Mouse (Mus musculus) small intestine, adult 10 weeks (tissue): ENCODE measurements around the gene Olfr1404. TPM values are rescaled to one million over a fixed set of nuclear protein-coding genes. Genes with fewer than 3 reads are reported as not detected.

ENCODE experiments used
- polyA plus RNA-seq: library from polyadenylated mRNA; stranded (reverse); fragments of 350-450 nt; fragmentation: Illumina TruSeq; extraction: RNeasy Lipid Tissue Mini Kit (QIAGEN cat#74804); gene quantifications from one replicate; pipeline ENCODE4 v1.2.3, GENCODE M21; 2014; ENCODE audit warnings: low replicate concordance

Olfr1404 gene
- not detected for polyA plus RNA-seq

DNA sequence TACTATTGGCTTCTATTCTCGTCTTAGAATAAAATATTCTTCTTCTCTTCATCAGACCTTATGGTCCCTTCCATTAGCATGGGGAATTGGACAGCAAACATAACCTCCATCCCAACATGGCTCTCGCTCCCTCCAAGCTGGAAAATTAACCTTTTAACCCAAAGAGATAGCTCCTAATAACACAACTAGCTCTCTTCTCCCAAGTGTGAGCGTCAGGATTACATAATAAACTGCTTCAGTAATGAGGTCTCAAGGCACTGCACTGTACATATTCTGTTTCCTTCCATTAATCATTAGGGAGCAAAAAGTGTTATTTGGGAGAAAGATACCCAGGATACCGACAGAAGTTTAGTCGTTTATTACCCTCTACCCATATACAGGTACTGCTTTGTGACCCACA, at the start of gene Olfr1404:
Gene Olfr1404, plus strand, starts transcription at position 301 of the 400 bp plus-strand sequence.

DNA sequence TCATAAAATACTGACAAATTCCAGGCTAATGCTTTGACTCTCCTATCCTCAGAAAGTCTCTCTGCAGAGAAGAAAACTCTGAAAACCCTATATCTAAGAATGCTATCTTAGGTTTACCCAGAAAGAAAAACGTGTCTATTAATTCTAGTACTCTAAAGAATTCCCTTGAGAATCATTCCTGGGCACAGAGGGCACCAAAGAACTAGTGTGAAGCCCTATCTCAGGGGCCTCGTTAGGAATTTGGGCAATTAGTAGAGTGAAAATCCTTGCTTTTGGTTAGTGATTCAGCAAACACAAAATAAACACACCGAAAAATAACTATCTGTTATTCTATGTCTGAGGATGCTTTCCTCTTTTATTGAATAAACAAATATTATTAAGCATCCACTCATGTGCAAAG, 21.7 kb upstream of the Olfr1404 start, which contains the start of gene Olfr1406:
Gene Olfr1406, minus strand, starts transcription at position 101 of the 400 bp plus-strand sequence.

DNA sequence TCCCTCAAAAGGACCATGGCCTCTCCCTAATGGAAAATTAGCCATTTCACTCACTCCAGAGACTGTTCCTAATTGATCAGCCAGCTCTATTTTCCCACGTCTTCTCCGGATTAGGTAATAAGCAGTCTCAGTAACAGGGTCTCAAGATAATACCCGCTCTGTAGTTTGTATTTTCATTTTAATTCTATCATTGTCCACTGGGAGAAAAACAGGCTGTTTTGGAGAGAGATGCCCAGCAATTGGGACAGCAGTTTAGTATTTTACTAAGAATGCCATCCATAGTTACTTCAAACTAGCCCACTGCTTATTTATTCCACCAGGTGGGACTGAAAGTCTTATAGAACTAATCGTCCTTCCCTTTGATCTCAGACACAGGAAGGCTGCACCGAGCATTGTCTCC, 14.7 kb upstream of the Olfr1404 start, which contains the start of gene Olfr218:
Gene Olfr218, plus strand, starts transcription at position 301 of the 400 bp plus-strand sequence.

DNA sequence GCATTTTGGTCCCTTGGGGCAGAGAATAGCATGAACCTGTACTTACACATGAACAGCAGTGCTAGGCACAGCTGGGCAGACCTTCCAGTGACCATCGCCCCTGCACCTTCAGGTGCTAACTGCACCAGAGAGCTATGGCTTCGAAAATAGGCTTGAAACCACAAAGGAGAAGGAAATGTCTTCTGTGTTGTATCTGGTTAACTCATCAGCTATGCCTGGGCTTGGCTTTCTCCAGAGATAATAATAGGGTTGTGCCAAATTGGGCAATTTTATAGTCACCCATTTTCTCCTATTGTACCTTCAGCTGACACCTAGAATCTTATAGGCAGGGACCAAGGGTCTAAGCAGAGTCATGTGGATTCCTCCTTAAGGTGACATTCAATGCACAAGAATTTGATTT, 14.9 kb downstream of the Olfr1404 start, which contains the start of gene Fcer1a:
Gene Fcer1a, minus strand, starts transcription at position 134 of the 400 bp plus-strand sequence.

DNA sequence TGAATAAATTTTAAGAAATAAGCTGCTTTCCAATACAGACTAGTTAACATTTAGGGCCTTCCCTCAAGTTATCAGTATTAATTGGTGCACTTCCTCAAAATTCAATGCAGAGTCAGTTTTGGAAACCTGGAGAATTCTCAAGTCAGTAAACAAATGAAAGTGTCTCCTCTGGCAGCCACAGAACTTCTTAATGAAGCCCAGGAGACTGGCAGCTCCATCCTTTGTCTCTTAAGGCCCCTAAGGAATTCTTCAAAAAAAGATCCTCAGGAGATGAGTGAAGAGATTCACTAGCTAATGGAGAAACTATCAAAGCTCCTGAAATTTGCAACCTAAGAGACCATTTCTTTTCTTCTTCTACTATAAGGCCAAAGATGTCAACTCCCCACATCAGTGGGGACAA, 53.5 kb downstream of the Olfr1404 start, which contains the start of gene Olfr418:
Gene Olfr418, plus strand, starts transcription at position 301 of the 400 bp plus-strand sequence.

Other genes with a start within 250 kb of the Olfr1404 start
- gene Olfr1408, start 75.0 kb upstream of the Olfr1404 start, polyA plus RNA-seq = not detected
- not detected for gene Olfr1406, start 21.8 kb upstream of the Olfr1404 start, polyA plus RNA-seq
- not detected for gene Olfr218, start 14.6 kb upstream of the Olfr1404 start, polyA plus RNA-seq
- not detected for gene Fcer1a, start 14.8 kb downstream of the Olfr1404 start, polyA plus RNA-seq
- not detected for gene Olfr418, start 53.6 kb downstream of the Olfr1404 start, polyA plus RNA-seq
- gene Mptx2, start 65.4 kb downstream of the Olfr1404 start, polyA plus RNA-seq = 352 TPM
- not detected for gene Ackr1, start 121.4 kb downstream of the Olfr1404 start, polyA plus RNA-seq
- gene Aim2, start 138.5 kb downstream of the Olfr1404 start, polyA plus RNA-seq = 12.4 TPM
- 0.78 TPM for gene Cadm3, start 155.3 kb downstream of the Olfr1404 start, polyA plus RNA-seq